Mouse (Mus musculus) heart, adult 8-10 months (tissue): ENCODE measurements around the gene Zfp473. TPM values are rescaled to one million over a fixed set of nuclear protein-coding genes. Genes with fewer than 3 reads are reported as not detected.
A peak's percentile ranks its signal among the peaks of the same experiment; 100 is the strongest.
"Not testable (repeated sequence)": the region's sequence is repeated elsewhere in the genome, so short reads cannot be mapped to it uniquely, and the experiment has no call there.

ENCODE experiments used
- DNase-seq: peaks from one replicate; pipeline ENCODE4 v3.0.0; 2022; ENCODE audit warnings: low spot score
- total RNA-seq, 4 experiments: library from RNA; stranded (reverse); gene quantifications; 2 replicates each; pipeline ENCODE4 v1.2.4; 2022

The Zfp473 gene
- total RNA-seq, result under 1 TPM in 2 of 4 experiments, not detected in 2; 0.06 to 0.09 TPM

DNA sequence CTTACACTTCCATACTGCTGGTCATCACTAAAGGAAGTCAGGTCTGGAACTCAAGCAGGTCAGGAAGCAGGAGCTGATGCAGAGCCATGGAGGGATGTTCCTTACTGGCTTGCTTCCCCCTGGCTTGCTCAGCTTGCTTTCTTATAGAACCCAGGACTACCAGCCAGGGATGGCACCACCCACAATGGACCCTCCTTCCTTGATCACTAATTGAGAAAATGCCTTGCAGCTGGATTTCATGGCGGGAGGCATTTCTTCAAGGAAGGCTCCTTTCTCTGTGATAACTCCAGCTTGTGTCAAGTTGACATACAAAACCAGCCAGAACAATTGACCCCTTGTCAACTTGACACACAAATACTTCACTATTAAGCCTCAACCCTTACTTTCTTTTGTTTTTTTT lies at the start of gene Zfp473:
Gene Zfp473 (minus strand): TSS at position 101 of the 400 bp plus-strand sequence.
- DNase-seq, result not testable (repeated sequence)

- DNase-seq, result no peak
Measured at GRCm38 (mm10) chr7:44792781-44793180, 41.9 kb upstream of the Zfp473 start.

DNA sequence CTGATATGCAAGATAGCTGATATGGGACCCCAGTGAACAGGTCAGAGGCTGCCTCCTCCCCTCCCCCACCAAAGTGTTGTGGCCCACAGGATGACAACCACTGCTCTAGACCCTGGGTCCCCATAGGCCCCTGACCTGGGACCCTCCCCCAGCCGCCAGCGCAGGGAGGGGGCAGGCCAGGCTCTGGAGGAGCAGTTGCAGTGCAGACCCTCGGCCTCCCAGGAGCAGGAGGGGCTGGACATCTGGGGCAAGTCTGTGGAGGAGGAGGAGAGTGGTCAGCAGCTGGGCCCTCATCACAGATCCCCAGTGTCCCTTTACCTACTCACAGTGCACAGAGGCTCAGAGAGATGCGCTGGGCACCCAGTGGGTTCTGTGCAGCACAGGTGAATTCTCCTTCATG lies 39.2 kb upstream of the Zfp473 start:
- no peak for DNase-seq

- no peak for DNase-seq
Measured at GRCm38 (mm10) chr7:44789531-44789930, 38.7 kb upstream of the Zfp473 start.

DNA sequence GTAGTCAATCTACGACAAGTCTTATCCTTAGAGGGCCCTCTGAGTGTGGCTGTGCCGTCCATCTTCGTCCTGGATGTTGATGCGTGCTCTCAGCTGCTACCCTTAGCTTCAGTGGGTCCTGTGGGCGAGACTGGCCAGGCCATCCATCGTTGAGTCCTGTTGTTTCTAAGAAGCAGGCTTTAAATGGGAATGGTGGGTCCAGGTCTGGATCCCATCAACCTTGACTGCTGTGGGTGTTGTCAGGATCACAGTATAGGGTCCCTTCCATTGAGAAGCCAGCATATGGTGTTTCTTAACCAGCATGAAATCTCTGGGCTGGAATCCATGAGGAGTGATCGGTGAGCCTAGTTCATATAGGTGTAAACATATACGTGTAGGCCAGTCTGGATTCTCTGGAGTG lies 29.3 kb upstream of the Zfp473 start:
- no peak for DNase-seq

DNA sequence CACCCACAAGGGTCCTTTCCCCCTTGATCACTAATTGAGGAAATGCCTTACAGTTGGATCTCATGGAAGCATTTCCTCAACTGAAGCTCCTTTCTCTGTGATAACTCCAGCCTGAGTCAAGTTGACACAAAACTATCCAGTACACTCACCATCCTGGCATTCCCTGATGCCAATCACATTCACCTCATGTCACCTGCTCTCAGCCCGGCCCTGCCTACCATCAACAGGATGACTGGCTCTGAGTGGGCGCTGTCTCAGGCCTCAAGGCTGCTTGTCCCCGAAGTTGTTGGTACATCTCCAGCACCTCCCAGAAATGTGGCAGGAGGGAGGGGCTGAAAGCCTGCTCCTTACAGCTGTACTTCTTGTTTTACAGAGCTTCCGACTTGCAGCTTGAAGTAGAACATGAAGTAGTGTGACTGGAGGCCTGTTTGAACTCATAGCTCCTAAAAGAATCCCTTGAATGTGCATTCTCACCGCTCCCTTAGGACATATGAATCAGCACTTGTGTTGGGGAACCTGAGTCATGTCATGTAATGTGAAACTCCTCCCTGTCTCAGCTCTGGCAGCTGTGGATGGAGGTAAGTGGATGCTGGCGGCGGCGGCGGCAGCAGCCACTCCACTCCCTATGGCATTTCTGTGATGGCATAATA lies 26.1 kb upstream of the Zfp473 start:
- no peak for DNase-seq

DNA sequence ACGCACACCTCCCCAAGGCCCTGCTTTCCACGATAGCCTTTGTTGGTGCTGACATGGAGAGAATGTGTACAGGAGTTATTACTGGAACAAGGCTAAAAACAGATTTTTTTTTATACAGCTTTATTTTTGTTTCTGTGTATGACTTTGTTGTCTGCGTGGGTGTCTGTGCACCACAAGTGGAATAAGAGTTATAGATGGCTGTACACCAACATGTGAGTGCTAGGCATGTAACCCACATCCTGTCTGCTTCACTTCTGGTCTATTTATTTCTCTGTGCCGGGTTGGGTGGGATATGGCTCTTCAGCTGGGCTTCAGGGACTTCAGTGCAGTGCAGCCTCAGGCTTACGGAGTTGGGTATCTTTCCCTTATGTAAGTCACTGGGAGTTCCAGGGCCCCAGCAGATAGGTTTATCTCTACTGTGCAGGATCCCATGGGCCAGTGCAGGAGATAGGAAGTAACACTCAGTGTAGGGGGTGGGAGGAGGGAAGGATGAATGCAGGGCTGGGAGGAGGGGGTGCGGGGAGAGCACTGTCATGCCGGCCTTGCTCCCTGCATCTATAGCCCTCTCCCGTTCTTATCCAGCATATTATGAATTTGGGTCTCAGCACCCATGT lies 21.8 kb upstream of the Zfp473 start:
- no peak for DNase-seq

DNA sequence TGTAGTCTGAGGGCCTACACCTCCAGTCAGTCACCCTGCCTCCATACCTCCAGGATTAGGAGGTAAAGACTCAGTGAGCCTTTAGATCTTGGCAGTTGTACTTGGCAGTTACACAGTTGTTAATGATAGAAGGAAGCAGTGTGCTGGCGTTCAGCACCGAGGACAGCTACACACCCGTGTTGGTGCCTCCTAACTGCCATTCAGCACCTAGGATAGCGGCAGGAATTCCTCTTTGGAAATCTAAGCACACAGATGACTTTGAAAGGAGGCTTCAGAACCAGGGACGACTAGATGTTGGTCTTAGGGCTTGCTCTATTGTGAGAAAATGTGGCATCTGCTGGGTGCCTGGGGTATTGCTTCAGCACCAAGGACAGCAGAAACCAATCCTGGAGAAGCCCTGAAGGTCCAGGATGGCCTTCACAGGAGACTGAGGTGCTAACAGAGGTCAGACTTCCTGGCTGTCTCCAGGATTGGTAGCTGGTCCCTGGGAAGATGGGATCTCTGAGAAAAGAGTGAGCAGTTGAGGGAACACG lies 19.3 kb upstream of the Zfp473 start:
- DNase-seq, result peak; percentile 55

DNA sequence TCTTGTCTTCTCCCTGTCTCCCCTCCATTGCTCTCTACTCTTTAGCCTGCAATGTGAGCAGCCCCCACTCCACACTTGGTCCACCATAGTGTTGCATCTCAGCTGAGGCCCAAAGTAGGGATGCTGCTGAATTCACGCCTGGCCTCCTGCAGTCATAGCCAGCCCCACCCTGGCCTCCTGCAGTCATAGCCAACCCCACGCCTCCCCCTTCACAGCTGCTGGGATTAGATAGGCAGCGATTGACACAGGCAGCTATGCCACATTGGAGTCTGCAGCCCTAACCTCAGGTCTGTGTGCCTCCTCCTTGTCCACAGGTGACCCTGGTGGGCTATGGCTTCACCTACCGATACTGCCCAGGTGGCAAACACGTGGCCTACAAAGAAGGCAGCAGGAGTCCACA lies 17.3 kb upstream of the Zfp473 start:
- DNase-seq, result no peak

- no peak for DNase-seq
Measured at GRCm38 (mm10) chr7:44760366-44760765, 9.5 kb upstream of the Zfp473 start.

GRCm38 (mm10) chr7:44757164-44757563 lies 6.3 kb upstream of the Zfp473 start:
- DNase-seq, result no peak

- DNase-seq, result peak; percentile 97
Measured at GRCm38 (mm10) chr7:44748101-44749044, 2.5 kb downstream of the Zfp473 start, which contains the start of gene Vrk3. Gene Vrk3 (plus strand): TSS chr7:44748413.

GRCm38 (mm10) chr7:44747115-44747514 lies 3.7 kb downstream of the Zfp473 start:
- no peak for DNase-seq

- DNase-seq, result peak; percentile 53
Measured at GRCm38 (mm10) chr7:44745076-44745475, 5.8 kb downstream of the Zfp473 start.

DNA sequence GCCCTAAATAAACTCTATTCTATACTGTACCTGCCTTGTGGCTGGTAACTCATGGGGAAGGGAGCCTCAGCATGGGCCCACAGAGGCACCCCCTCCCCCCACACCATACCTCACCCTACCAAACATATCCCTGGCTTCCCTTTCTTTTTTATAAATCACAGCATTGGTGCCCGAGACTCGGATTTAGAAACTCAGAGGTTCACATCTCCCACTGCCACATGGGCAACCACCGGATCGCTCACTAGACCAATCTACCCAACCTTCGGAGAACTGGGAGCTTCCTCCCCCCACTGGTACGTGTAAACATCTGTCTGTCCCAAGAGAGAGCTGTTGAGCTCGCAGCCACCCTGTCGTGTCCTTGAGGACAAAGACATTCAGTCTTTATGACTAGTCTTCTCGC lies 6.6 kb downstream of the Zfp473 start:
- DNase-seq, result no peak

DNA sequence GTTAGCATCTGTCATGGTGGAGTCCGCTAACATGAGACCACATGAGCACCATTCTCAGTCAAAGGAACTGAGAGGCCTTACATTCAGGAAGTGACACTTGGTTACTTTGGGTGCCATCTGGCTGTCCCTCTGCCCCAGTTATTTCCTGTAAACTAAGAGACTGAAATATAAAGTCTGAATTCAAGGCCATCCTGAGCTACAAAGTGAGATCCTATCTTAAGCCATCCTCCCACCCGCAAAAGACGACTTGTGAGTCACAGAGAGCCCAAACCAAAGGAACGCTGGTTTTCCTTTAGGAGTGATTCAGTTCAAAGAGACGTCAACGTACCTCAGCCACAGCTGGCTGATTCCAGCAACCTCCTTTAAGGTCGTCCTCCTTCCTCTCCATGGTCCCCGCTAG lies 9.5 kb downstream of the Zfp473 start:
- no peak for DNase-seq

- no peak for DNase-seq
Measured at GRCm38 (mm10) chr7:44733723-44734122, 17.1 kb downstream of the Zfp473 start.

GRCm38 (mm10) chr7:44728082-44728975 lies 22.5 kb downstream of the Zfp473 start:
- DNase-seq, result no peak

DNA sequence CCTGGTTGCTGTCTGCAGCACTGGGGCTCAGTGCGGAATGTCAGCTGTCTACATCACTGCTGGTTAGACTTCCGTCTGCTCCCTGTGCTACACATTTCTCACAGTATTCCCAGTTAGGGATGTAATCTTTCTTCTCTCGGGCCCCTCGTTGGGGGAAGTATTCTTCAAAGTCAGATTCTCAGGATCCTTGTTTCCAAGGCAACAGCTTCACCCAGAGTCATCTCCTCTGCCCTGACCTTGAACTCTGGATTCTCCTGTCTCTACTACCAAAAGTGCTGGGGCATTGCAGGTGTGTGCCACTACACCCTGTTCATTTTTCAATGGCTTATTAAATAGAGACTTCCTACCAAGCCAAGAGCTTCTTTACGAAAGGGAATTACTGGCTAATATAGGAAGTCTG lies 23.7 kb downstream of the Zfp473 start:
- no peak for DNase-seq

DNA sequence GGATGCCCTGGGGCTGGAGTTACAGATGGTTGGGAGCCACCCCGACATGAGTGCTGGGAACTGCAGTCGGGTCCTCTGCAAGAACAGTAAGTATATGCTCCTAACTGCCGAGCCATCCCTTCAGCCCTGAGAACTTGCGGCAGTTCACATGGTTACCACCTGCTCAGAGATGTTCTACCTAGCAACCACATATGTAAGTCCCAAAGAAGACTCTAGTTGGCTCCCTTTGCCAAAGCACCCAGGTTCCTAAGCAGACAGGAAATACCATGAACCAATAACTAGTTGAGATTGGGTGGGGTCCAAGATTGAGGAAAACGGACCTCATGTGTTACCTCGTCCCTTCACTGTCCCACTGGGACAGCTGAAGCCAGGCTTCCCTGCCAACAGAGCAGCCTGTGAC lies 24.5 kb downstream of the Zfp473 start:
- no peak for DNase-seq

DNA sequence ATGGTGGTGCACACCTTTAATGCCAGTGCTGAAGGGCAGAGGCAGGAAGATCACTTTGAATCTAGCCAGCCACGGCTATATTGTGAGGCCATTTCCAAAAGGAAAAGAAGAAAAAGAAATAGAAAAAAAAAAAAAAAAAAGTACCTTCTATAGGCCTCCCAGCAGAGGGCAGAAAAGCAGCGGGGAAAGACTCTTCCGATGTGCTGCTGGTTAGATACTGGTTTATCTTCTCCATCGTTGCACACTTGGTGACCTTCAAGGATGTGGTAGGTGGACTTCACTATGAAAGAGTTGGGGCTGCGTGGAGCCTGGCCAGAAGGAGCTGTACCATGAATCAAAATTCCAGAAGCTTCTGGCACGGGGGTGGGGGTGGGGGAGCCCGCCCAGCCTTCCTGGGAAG lies 26.5 kb downstream of the Zfp473 start:
- no peak for DNase-seq
